8 mouse cellular contexts compared by ENCODE assay signal in genomic region chr16:85168821-85169220, GRCm38 (mm10). TPM values are rescaled to one million over a fixed set of nuclear protein-coding genes. Genes with fewer than 3 reads are reported as not detected.
DNase-seq lines count a peak whose midpoint lies in the region; ATAC-seq and TF ChIP-seq lines count a peak whose summit lies in the region.

No protein-coding gene starts in this region.

- WGBS in heart, adult 2 months, result 34% methylated on average over 5 of the region's 5 CpGs
- WGBS in heart, embryonic 12.5 days, result 39% methylated on average over 5 of the region's 5 CpGs
- 18% methylated on average over 5 of the region's 5 CpGs for WGBS in limb, embryonic 12.5 days

- no peak for ATAC-seq in heart, embryonic 12.5 days (ENCODE audit: insufficient number of reproducible peaks, low FRiP score)
- no peak for ATAC-seq in limb, embryonic 12.5 days (ENCODE audit: insufficient number of reproducible peaks, insufficient read depth, low FRiP score, low TSS enrichment, low read depth)
- no peak for ATAC-seq in inflammation-experienced regulatory T-cells, adult 6 months

- intact Hi-C loops in heart, adult 2 months (cut with DNase I), result no loop called here

- H3K27me3 ChIP-seq in heart, adult 2 months (ENCODE audit: control insufficient read depth, insufficient read depth, low read length), result no peaks in the 10 kb centered on the region
- H3K27me3 ChIP-seq in heart, embryonic 12.5 days (replicated peaks), result no peaks in the 10 kb centered on the region
- no peaks in the 10 kb centered on the region for H3K27me3 ChIP-seq in limb, embryonic 12.5 days

- TF ChIP-seq CTCF in heart, adult 2 months (IDR thresholded peaks at IDR 0.05), result no peak

- H3K27ac ChIP-seq in heart, adult 2 months, result peak overlapping the region; percentile 36
- H3K27ac ChIP-seq in heart, embryonic 12.5 days (ENCODE audit: poor library complexity, severe bottlenecking), result no peak overlapping the region
- peak overlapping the region; percentile 17; the same call in 1 of the 2 replicates for H3K27ac ChIP-seq in limb, embryonic 12.5 days

- H3K4me1 ChIP-seq in heart, adult 2 months (ENCODE audit: control insufficient read depth, insufficient read depth, low read length), result peaks cover 17% of the 10 kb centered on the region
- H3K4me1 ChIP-seq in heart, embryonic 12.5 days (replicated peaks), result peaks cover 27% of the 10 kb centered on the region
- H3K4me1 ChIP-seq in limb, embryonic 12.5 days (replicated peaks), result peaks cover 33% of the 10 kb centered on the region

- no peaks in the 10 kb centered on the region for H3K9me3 ChIP-seq in heart, embryonic 12.5 days (replicated peaks)
- H3K9me3 ChIP-seq in limb, embryonic 12.5 days, result no peaks in the 10 kb centered on the region

- no peak overlapping the region for H3K4me2 ChIP-seq in heart, embryonic 12.5 days
- no peak overlapping the region for H3K4me2 ChIP-seq in limb, embryonic 12.5 days

- H3K36me3 ChIP-seq in heart, adult 2 months (ENCODE audit: control insufficient read depth, insufficient read depth, low read length), result peaks cover 18% of the 10 kb centered on the region
- peaks cover 17% of the 10 kb centered on the region for H3K36me3 ChIP-seq in heart, embryonic 12.5 days
- H3K36me3 ChIP-seq in limb, embryonic 12.5 days, result peaks cover 7% of the 10 kb centered on the region; the same call in 1 of the 2 replicates

- TF ChIP-seq POLR2A in heart, adult 2 months (IDR thresholded peaks at IDR 0.05; ENCODE audit: insufficient read depth, low read depth, low read length), result no peak

- no peak for TF ChIP-seq EP300 in heart, adult 2 months (IDR thresholded peaks at IDR 0.05; ENCODE audit: insufficient read depth, low read depth, low read length)

- no peak for DNase-seq in heart, adult 2 months
- DNase-seq in urinary bladder, postnatal 14 days (ENCODE audit: low spot score), result peak; percentile 42
- no peak for DNase-seq in urinary bladder, postnatal 36 days (ENCODE audit: low spot score in 2 of 2)
- no peak for DNase-seq in spleen, adult 18-20 months
- DNase-seq in MN1 (ENCODE audit: low spot score), result no peak

- no peak overlapping the region for H3K4me3 ChIP-seq in heart, adult 2 months
- H3K4me3 ChIP-seq in heart, embryonic 12.5 days, result no peak overlapping the region
- no peak overlapping the region for H3K4me3 ChIP-seq in limb, embryonic 12.5 days (replicated peaks)

- no peak overlapping the region for H3K9ac ChIP-seq in heart, adult 2 months (ENCODE audit: low read depth, low read length)
- H3K9ac ChIP-seq in heart, embryonic 12.5 days, result no peak overlapping the region
- H3K9ac ChIP-seq in limb, embryonic 12.5 days (replicated peaks), result no peak overlapping the region

- H3K79me2 ChIP-seq in heart, adult 2 months (replicated peaks; ENCODE audit: control insufficient read depth, insufficient read depth, low read length), result peaks cover 10% of the 10 kb centered on the region

RNA-seq across cellular contexts. Expression of gene App, which starts 4.7 kb away (rescaled TPM):
- total RNA-seq in heart, adult 2 months (2021), result 100 to 1,000 TPM; 141 to 142 TPM
- polyA plus RNA-seq in heart, adult 2 months (2012; rRNA removed), result 90.6 and 116 TPM in 2 replicates
- 202 and 216 TPM in 2 replicates for polyA plus RNA-seq in heart, embryonic 12.5 days (2016; fragmentation: Nextera tagmentation; extraction: Ambion mirVana)
- polyA plus RNA-seq in limb, embryonic 12.5 days (2016; fragmentation: Nextera tagmentation; extraction: Ambion mirVana), result 122 and 134 TPM in 2 replicates
- polyA plus RNA-seq in inflammation-experienced regulatory T-cells, adult 6 months (2017; shearing (Covaris generic)), result under 1 TPM; 0.17 to 0.48 (median 0.29) TPM

Comparison
In these comparisons a context has a peak if more than half of its experiments do, and no peak if none do; other contexts are left out.
1. RNA of gene App, which starts 4.7 kb away (polyA plus RNA-seq): 202 to 216 TPM in heart, embryonic 12.5 days, 122 to 134 TPM in limb, embryonic 12.5 days and 90.6 to 116 TPM in heart, adult 2 months; 0.17 to 0.48 TPM in inflammation-experienced regulatory T-cells, adult 6 months; every median in the first group is over 10 times any median in the second.